Mouse (Mus musculus): ENCODE measurements around the gene Sltm.

DNA sequence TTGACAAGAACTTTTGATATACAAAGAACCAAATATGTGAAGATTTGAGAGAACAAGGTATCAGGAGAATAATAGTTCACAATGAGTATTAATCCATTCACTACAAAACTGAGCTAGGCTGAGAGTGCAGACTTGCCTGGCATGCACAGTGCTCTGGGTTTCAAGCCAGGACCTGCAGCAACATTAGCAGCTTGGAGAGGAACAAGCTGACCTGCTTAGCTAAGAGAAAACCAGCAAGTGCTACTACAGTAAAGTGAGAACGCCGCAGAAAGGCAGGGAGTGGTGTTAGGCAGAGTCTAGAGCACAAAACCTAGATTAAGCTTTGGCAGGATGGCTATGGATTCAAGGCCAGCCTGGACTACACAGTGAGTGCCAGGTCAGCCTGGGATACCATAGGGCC is 87.2 kb downstream of the Sltm start:
- TF ChIP-seq ZC3H11A (IDR thresholded peaks at IDR 0.05; ENCODE audit: borderline replicate concordance, low read depth, low read length) (no peak), HCFC1 (IDR thresholded peaks at IDR 0.05; ENCODE audit: borderline replicate concordance, insufficient read depth, low read length) (no peak)

Measured in ES-E14 (cell line).